Mouse (Mus musculus): ENCODE measurements around the gene Hoxa2. TPM values are rescaled to one million over a fixed set of nuclear protein-coding genes. Genes with fewer than 3 reads are reported as not detected.

Gene Hoxa2
- polyA plus RNA-seq, 1 experiment from 2014 or later: 52.2 TPM

- Histone ChIP-seq H3K4me1 (peaks cover 21% of the 10 kb centered on the region), H3K36me3 (no peaks in the 10 kb centered on the region), H3K9ac (peak within 1 kb of the TSS; percentile 81), H3K27me3 (peaks cover 71% of the 10 kb centered on the region), H3K27ac (peak within 1 kb of the TSS; percentile 93), H3K4me3 (peak within 1 kb of the TSS; percentile 66), H3K9me3 (replicated peaks) (no peaks in the 10 kb centered on the region), H3K4me2 (replicated peaks) (peak within 1 kb of the TSS; percentile 88)
- under 1% methylated on average over 55 of the region's 55 CpGs for WGBS
- peak; percentile 85 for ATAC-seq (ENCODE audit: low FRiP score)
Observed at GRCm38 (mm10) chr6:52158276-52159051, 6.2 kb downstream of the Hoxa2 start, which contains the start of gene Hoxa1. Hoxa1 (minus strand) TSS chr6:52158317.

GRCm38 (mm10) chr6:52157466-52158275, 7.0 kb downstream of the Hoxa2 start:
- Histone ChIP-seq H3K27me3 (peaks cover 74% of the 10 kb centered on the region), H3K9ac (peak overlapping the region; percentile 39; the same call in 1 of the 2 replicates), H3K4me3 (peak overlapping the region; percentile 66), H3K27ac (no peak overlapping the region), H3K36me3 (no peaks in the 10 kb centered on the region), H3K4me2 (replicated peaks) (peak overlapping the region; percentile 88), H3K9me3 (replicated peaks) (no peaks in the 10 kb centered on the region), H3K4me1 (peaks cover 23% of the 10 kb centered on the region)
- ATAC-seq (ENCODE audit: low FRiP score): no peak; the same call in 1 of the 2 replicates
- under 1% methylated on average over 32 of the region's 32 CpGs for WGBS

GRCm38 (mm10) chr6:52156551-52157200, 8.0 kb downstream of the Hoxa2 start:
- Histone ChIP-seq H3K4me2 (replicated peaks) (peak overlapping the region; percentile 88), H3K4me1 (peaks cover 23% of the 10 kb centered on the region), H3K9ac (no peak overlapping the region), H3K27me3 (peaks cover 83% of the 10 kb centered on the region), H3K4me3 (peak overlapping the region; percentile 66), H3K9me3 (replicated peaks) (no peaks in the 10 kb centered on the region), H3K36me3 (no peaks in the 10 kb centered on the region), H3K27ac (no peak overlapping the region)
- 2% methylated on average over 20 of the region's 20 CpGs for WGBS
- no peak for ATAC-seq (ENCODE audit: low FRiP score)

GRCm38 (mm10) chr6:52155471-52155870, 9.2 kb downstream of the Hoxa2 start:
- peaks cover 23% of the 10 kb centered on the region for H3K4me1 ChIP-seq
- no peaks in the 10 kb centered on the region for H3K36me3 ChIP-seq
- H3K27me3 ChIP-seq: peaks cover 89% of the 10 kb centered on the region
- H3K9me3 ChIP-seq (replicated peaks): no peaks in the 10 kb centered on the region
- no peak for ATAC-seq (ENCODE audit: low FRiP score)
- H3K4me3 ChIP-seq: no peak overlapping the region
- no peak overlapping the region for H3K9ac ChIP-seq
- H3K27ac ChIP-seq: no peak overlapping the region
- 54% methylated on average over 3 of the region's 3 CpGs for WGBS
- no peak overlapping the region for H3K4me2 ChIP-seq (replicated peaks)

- Histone ChIP-seq H3K4me1 (peaks cover 10% of the 10 kb centered on the region), H3K9ac (no peak overlapping the region), H3K27ac (no peak overlapping the region), H3K27me3 (peaks cover 89% of the 10 kb centered on the region), H3K9me3 (replicated peaks) (no peaks in the 10 kb centered on the region), H3K4me3 (no peak overlapping the region), H3K36me3 (no peaks in the 10 kb centered on the region), H3K4me2 (replicated peaks) (no peak overlapping the region)
- ATAC-seq (ENCODE audit: low FRiP score): no peak
- 5% methylated on average over 5 of the region's 5 CpGs for WGBS
Observed at GRCm38 (mm10) chr6:52154044-52154443, 10.6 kb downstream of the Hoxa2 start.

- 2% methylated on average over 6 of the region's 6 CpGs for WGBS
- Histone ChIP-seq H3K4me1 (peaks cover 7% of the 10 kb centered on the region; the same call in 1 of the 2 replicates), H3K9ac (no peak overlapping the region), H3K4me2 (replicated peaks) (no peak overlapping the region), H3K4me3 (no peak overlapping the region), H3K27ac (no peak overlapping the region), H3K27me3 (peaks cover 84% of the 10 kb centered on the region), H3K36me3 (no peaks in the 10 kb centered on the region), H3K9me3 (replicated peaks) (no peaks in the 10 kb centered on the region)
- ATAC-seq (ENCODE audit: low FRiP score): no peak
Observed at GRCm38 (mm10) chr6:52153270-52153669, 11.4 kb downstream of the Hoxa2 start.

GRCm38 (mm10) chr6:52152226-52153193, 12.1 kb downstream of the Hoxa2 start:
- 6% methylated on average over 16 of the region's 16 CpGs for WGBS
- Histone ChIP-seq H3K27ac (no peak overlapping the region), H3K36me3 (no peaks in the 10 kb centered on the region), H3K9ac (no peak overlapping the region), H3K9me3 (replicated peaks) (no peaks in the 10 kb centered on the region), H3K4me2 (replicated peaks) (no peak overlapping the region), H3K4me3 (no peak overlapping the region), H3K4me1 (0 out of 2 replicates have a peak, but pooled peaks cover 2% of the 10 kb centered on the region), H3K27me3 (peaks cover 82% of the 10 kb centered on the region)
- ATAC-seq (ENCODE audit: low FRiP score): no peak

- H3K4me2 ChIP-seq (replicated peaks): no peak overlapping the region
- H3K27ac ChIP-seq: no peak overlapping the region
- no peaks in the 10 kb centered on the region for H3K36me3 ChIP-seq
- H3K9me3 ChIP-seq (replicated peaks): no peaks in the 10 kb centered on the region
- peaks cover 80% of the 10 kb centered on the region for H3K27me3 ChIP-seq
- WGBS: 16% methylated on average over 4 of the region's 4 CpGs
- H3K9ac ChIP-seq: no peak overlapping the region
- 0 out of 2 replicates have a peak, but pooled peaks cover 2% of the 10 kb centered on the region for H3K4me1 ChIP-seq
- ATAC-seq (ENCODE audit: low FRiP score): no peak
- H3K4me3 ChIP-seq: no peak overlapping the region
Observed at GRCm38 (mm10) chr6:52151571-52151970, 13.1 kb downstream of the Hoxa2 start.

- Histone ChIP-seq H3K4me1 (0 out of 2 replicates have a peak, but pooled peaks cover 2% of the 10 kb centered on the region), H3K36me3 (no peaks in the 10 kb centered on the region), H3K27ac (no peak overlapping the region), H3K9me3 (replicated peaks) (no peaks in the 10 kb centered on the region), H3K27me3 (peaks cover 69% of the 10 kb centered on the region), H3K4me2 (replicated peaks) (no peak overlapping the region), H3K4me3 (no peak overlapping the region), H3K9ac (no peak overlapping the region)
- WGBS: 3% methylated on average over 16 of the region's 16 CpGs
- no peak for ATAC-seq (ENCODE audit: low FRiP score)
Observed at GRCm38 (mm10) chr6:52150401-52150966, 14.1 kb downstream of the Hoxa2 start.

GRCm38 (mm10) chr6:52139115-52139514, 25.5 kb downstream of the Hoxa2 start:
- Histone ChIP-seq H3K36me3 (no peaks in the 10 kb centered on the region), H3K27ac (no peak overlapping the region), H3K9ac (no peak overlapping the region), H3K4me3 (no peak overlapping the region), H3K27me3 (no peaks in the 10 kb centered on the region), H3K9me3 (replicated peaks) (no peaks in the 10 kb centered on the region), H3K4me1 (peaks cover 10% of the 10 kb centered on the region), H3K4me2 (replicated peaks) (no peak overlapping the region)
- 81% methylated on average over 5 of the region's 5 CpGs for WGBS
- no peak for ATAC-seq (ENCODE audit: low FRiP score)

- 57% methylated on average over 10 of the region's 10 CpGs for WGBS
- Histone ChIP-seq H3K4me2 (replicated peaks) (no peak overlapping the region), H3K4me3 (no peak overlapping the region), H3K27ac (no peak overlapping the region), H3K4me1 (peaks cover 10% of the 10 kb centered on the region), H3K36me3 (no peaks in the 10 kb centered on the region), H3K9me3 (replicated peaks) (no peaks in the 10 kb centered on the region), H3K9ac (no peak overlapping the region), H3K27me3 (no peaks in the 10 kb centered on the region)
- no peak for ATAC-seq (ENCODE audit: low FRiP score)
Observed at GRCm38 (mm10) chr6:52138576-52138975, 26.1 kb downstream of the Hoxa2 start.
